ENCODE assay signal across 25 mouse cellular contexts in the genomic region with DNA sequence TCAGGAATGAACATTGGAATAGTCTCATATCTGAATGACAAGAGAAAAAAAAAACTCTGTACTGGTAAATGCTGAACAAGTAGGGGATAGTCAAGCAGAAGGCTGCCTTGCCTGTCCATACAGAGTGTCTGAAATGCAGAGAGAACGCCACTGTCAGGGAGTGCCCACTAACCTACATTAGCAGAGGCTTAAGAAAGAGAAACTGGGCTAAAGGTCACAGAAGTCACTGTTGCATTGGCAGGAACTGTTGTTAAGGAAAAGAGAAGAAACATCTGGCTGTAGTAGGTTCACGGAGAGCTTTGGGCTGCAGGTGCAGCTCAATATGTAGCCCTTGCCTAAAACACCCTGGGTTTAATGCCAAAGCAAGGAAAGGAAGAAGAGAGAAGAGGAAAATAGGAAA.
DNase-seq lines count a peak whose midpoint lies in the region; ATAC-seq lines count a peak whose summit lies in the region.
"Had no signal": no experiment of that assay in that cellular context is flagged by ENCODE, and none has a peak within 500 bp of the region (broad histone marks: within the 10 kb centered on the region; RNA-seq: fewer than 3 reads in every experiment).

No protein-coding gene starts in this region.

- 37% methylated on average over 2 of the region's 2 CpGs for WGBS in intestine, embryonic 16.5 days

- peak; percentile 80; the same call in 1 of the 2 replicates for ATAC-seq in intestine, embryonic 16.5 days
- ATAC-seq: activated CD4-positive, CD25-positive, alpha-beta regulatory T cell, adult 4 months; forebrain, embryonic 16.5 days; Patski had no signal

- no peak overlapping the region for H3K4me3 ChIP-seq in intestine, embryonic 16.5 days (ENCODE audit: low read length)
- H3K4me3 ChIP-seq: forebrain, embryonic 10.5 days; hindbrain, embryonic 13.5 days; liver, embryonic 13.5 days; midbrain, embryonic 12.5 days had no signal

- H3K9ac ChIP-seq in intestine, embryonic 16.5 days (ENCODE audit: low read depth, low read length), result no peak overlapping the region
- H3K9ac ChIP-seq: hindbrain, embryonic 13.5 days; liver, embryonic 13.5 days; midbrain, embryonic 12.5 days had no signal

- H3K27me3 ChIP-seq in intestine, embryonic 16.5 days (replicated peaks; ENCODE audit: control insufficient read depth, insufficient read depth, low read length), result no peaks in the 10 kb centered on the region
- H3K27me3 ChIP-seq: hindbrain, embryonic 13.5 days; liver, embryonic 13.5 days; midbrain, embryonic 12.5 days had no signal

- H3K36me3 ChIP-seq in intestine, embryonic 16.5 days (ENCODE audit: control insufficient read depth, insufficient read depth, low read length), result no peaks in the 10 kb centered on the region
- H3K36me3 ChIP-seq: forebrain, embryonic 10.5 days; hindbrain, embryonic 13.5 days; liver, embryonic 13.5 days; midbrain, embryonic 12.5 days had no signal

- no peaks in the 10 kb centered on the region for H3K4me1 ChIP-seq in intestine, embryonic 16.5 days (ENCODE audit: control insufficient read depth, insufficient read depth, low read length)
- H3K4me1 ChIP-seq: liver, embryonic 13.5 days had no signal

- H3K9me3 ChIP-seq in intestine, embryonic 16.5 days (ENCODE audit: control insufficient read depth, low read length), result no peaks in the 10 kb centered on the region
- H3K9me3 ChIP-seq: forebrain, embryonic 10.5 days; hindbrain, embryonic 13.5 days; liver, embryonic 13.5 days; midbrain, embryonic 12.5 days had no signal

- no peak overlapping the region for H3K4me2 ChIP-seq in intestine, embryonic 16.5 days (ENCODE audit: low read depth, low read length)
- H3K4me2 ChIP-seq: heart, embryonic 11.5 days; hindbrain, embryonic 13.5 days; liver, embryonic 13.5 days; midbrain, embryonic 12.5 days had no signal

- H3K27ac ChIP-seq in intestine, embryonic 16.5 days (ENCODE audit: low read length), result no peak overlapping the region
- H3K27ac ChIP-seq: forebrain, embryonic 10.5 days; hindbrain, embryonic 13.5 days; liver, embryonic 13.5 days; macrophage; midbrain, embryonic 12.5 days; stomach, postnatal 0 days had no signal

- peak; percentile 6 for DNase-seq in lung, postnatal 36 days
- DNase-seq in lung, postnatal 14 days, result no peak
- DNase-seq in ZHBTc4 (ENCODE audit: low read depth, low spot score), result peak; percentile 81
- no peak for DNase-seq in right cerebral cortex, postnatal 25 days
- no peak for DNase-seq in natural killer cell, adult 2 months (ENCODE audit: low spot score in 2 of 2)
- no peak for DNase-seq in embryo, embryonic 9.5 days (ENCODE audit: extremely low spot score)
- DNase-seq: adrenal gland, postnatal 36 days; B cell, adult 2 months; cerebellum, adult 9-10 months; heart, postnatal 14 days; kidney, adult 8-10 months; kidney, postnatal 25 days; liver, embryonic 13.5 days; lung, adult 2 months; thymus, adult 2 months had no signal

Comparison
In these comparisons a context has a peak if more than half of its experiments do, and no peak if none do; other contexts are left out.
1. DNase-seq: peak in lung, postnatal 36 days (single experiment) and ZHBTc4 (single experiment); none in lung, postnatal 14 days (single experiment), right cerebral cortex, postnatal 25 days (single experiment), natural killer cell, adult 2 months (0 of 2) and embryo, embryonic 9.5 days (single experiment).